Mouse (Mus musculus): ENCODE measurements around the gene Pxn. TPM values are rescaled to one million over a fixed set of nuclear protein-coding genes. Genes with fewer than 3 reads are reported as not detected.
"Not testable (repeated sequence)": the region's sequence is repeated elsewhere in the genome, so short reads cannot be mapped to it uniquely, and the experiment has no call there.

Pxn gene
- total RNA-seq, 4 experiments from 2014 or later, result 18.3 to 27.8 (median 22.9) TPM

DNA sequence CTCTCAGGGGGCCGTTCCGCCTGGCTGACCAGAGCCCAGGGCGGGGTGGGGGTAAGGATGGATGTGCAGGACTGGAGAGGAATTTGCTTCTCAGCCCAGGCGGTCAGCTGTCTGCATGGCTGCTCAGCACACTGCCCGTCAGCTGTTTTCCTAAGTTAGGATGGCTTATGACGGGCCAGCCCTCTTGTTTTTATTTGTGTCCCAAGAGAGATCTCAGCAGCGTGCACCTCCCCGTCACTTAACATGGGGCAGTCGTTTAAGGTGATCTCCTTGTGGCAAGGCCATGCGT is 2.3 kb downstream of the Pxn start:
- no peak for DNase-seq (ENCODE audit: low spot score in 2 of 2)

DNA sequence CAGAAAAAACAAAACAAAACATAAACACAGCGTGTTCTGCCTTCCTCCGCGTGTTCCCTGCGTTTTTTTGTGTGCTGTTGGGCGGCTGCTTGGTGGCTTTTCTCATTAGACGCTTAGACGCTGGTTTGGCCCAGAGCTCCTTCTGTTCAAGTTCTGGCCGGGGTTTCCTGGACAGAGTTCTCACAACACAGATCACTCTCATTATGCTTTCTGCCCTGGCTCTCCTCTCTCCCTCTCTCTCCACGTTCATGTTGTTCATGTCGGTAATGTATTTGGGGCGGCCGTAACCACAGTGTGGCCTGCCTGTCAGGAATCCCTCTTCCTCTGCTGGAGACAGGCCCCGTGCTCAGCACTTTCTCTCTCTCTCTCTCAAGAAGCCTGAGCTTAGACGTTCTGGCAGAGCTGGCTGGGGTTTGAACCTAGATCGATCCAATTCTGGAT is 2.9 kb downstream of the Pxn start:
- DNase-seq (ENCODE audit: low spot score in 2 of 2), result no peak

GRCm38 (mm10) chr5:115509790-115510689 is 3.6 kb downstream of the Pxn start:
- no peak for DNase-seq (ENCODE audit: low spot score in 2 of 2)

DNA sequence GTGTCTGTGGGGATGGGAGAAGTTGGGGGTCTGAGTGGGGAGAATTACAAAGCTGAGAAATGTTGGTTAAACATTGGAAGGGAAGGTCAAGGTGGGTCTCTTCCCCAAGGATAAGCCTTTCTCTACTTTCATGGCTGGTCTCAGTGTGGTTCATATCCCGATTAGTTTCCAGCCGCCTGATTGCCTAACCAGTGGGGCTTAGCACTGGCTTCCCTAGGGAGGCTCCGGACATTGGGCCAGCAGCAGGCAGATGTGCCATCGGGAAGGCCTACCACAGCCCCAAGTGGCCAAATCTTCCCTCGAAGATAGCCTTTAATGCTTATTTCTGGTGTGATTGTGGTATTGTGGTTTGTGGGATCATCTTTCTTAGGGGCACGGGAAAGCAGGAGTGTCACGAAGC is 5.9 kb downstream of the Pxn start:
- DNase-seq (ENCODE audit: low spot score in 2 of 2), result no peak

DNA sequence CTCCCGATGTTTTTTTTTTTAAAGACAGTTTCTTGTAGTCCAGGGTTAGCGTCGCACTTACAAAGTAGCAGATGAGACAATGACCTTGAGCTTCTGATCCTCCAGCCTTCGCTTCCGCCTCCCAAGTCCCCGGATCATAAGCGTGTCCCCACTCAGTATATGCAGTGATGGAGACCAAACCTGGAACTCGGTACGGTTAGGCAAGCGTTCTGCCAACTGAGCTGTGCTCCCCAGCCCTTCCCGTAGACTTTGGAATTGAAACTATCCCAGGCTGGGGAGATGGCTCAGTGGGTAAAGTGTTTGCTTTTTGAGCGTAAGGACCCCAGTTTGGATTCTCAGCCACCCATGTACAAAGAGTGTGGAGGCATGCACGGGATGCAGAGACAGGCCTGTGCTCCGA is 6.8 kb downstream of the Pxn start:
- no peak for DNase-seq (ENCODE audit: low spot score in 2 of 2)

- DNase-seq (ENCODE audit: low spot score in 2 of 2), result no peak
These were observed 7.2 kb downstream of the Pxn start for GRCm38 (mm10) chr5:115513721-115514120.

DNA sequence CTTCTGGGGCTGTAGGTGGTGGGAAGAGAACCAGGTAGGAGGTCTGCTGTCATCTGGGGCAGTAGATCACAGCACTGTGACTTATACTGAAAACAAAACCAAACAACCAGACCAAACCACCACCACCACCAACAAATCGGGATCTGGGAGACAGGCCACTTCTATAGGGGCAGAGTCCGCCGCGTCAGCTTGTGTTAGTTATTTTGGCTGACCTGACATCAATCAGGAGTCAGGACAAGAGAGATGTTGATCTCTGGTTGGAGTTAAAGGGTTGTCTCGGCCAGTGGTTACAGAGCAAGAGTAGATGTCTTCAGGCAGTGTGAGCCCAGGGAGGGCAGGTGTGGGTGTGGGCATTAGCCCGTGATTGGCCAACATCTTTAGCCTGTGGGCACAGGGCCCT is 7.9 kb downstream of the Pxn start:
- no peak for DNase-seq (ENCODE audit: low spot score in 2 of 2)

- DNase-seq (ENCODE audit: low spot score in 2 of 2), result no peak
These were observed 8.6 kb downstream of the Pxn start for GRCm38 (mm10) chr5:115514896-115515587.

DNA sequence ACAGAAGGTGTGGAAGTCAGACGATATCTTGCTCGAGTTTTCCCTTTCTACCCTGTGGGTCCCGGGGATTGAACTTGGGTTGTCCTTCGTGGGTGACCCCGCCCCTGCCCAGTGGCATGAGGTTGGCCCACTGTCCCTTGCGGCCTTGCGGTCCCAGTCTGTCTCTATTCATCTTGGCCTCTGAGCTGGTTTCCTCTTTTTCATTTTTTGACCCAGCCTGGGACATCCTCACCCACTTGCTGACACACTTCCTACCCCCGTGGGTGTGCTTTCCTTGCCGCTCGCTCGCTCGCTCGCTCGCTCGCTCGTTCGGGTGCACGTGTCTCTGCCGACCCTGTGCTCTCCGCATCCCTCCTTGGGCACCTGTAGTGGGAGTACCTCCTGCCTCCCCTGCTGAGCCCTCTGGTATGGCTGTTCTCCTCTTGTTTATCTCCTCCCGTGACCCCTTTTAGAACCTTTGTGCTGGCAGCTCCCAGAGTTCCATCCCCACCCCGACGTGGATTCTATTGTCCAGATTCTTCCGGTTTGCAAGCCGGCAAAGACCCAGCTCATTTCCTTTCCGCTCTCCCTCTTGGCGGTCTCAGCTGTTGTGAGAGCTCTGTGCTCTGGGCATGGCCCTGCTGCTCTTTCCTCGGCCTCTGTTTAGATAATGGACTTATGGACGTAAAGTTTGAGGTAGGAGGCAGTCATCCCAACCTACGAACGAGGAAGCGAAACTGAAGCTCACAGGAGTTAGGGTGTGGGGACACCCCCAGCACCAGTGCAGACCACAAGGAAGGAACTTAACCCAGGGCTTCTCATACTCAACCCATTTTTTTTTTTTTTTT is 9.8 kb downstream of the Pxn start:
- DNase-seq (ENCODE audit: low spot score in 2 of 2), result no peak

- no peak for DNase-seq (ENCODE audit: low spot score in 2 of 2)
These were observed 10.4 kb downstream of the Pxn start for GRCm38 (mm10) chr5:115516908-115517307.

DNA sequence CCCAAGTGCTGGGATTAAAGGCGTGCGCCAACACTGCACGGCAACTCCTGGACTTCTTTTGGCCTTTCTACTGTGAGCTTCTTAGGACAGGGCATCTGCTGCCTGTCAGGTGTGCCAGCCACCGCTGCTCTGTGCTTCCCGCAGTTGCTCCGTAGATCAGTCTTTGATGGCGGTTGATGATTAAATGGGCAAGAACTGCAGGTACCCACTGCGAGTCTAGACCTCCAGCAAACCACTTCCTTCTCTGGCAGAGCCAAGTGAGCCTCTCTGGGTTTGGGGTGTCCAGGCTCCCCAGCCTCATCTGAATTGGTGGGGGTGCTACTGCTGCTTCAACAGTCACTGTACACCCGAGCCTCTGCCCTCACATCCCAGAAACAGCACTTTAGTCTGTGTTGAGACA is 11.0 kb downstream of the Pxn start:
- DNase-seq (ENCODE audit: low spot score in 2 of 2), result no peak

GRCm38 (mm10) chr5:115518214-115518613 is 11.7 kb downstream of the Pxn start:
- DNase-seq (ENCODE audit: low spot score in 2 of 2), result not testable (repeated sequence)

- no peak for DNase-seq (ENCODE audit: low spot score in 2 of 2)
These were observed 13.9 kb downstream of the Pxn start for GRCm38 (mm10) chr5:115520325-115520869.

- DNase-seq (ENCODE audit: low spot score in 2 of 2), result no peak
These were observed 15.3 kb downstream of the Pxn start for GRCm38 (mm10) chr5:115521553-115522461.

DNA sequence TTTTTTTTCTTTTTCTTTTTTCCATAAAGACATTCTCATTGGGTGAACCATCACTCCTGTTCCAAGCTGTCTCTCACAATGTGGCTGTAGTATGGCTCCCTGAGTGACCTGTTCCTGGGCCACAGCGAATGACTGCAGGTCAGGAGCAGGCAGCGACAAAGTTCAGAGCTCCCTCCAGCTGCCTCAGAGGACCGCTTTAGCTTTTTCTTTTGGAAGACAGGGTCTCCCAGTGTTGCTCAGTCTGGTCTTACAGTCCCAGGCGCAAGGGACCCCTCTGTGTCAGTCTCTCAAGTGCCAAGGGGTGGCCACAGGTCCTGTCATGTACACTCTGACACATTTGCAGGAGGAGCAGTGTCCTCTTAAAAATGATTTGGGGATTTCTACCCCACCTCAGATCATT is 16.1 kb downstream of the Pxn start:
- DNase-seq (ENCODE audit: low spot score in 2 of 2), result no peak

DNA sequence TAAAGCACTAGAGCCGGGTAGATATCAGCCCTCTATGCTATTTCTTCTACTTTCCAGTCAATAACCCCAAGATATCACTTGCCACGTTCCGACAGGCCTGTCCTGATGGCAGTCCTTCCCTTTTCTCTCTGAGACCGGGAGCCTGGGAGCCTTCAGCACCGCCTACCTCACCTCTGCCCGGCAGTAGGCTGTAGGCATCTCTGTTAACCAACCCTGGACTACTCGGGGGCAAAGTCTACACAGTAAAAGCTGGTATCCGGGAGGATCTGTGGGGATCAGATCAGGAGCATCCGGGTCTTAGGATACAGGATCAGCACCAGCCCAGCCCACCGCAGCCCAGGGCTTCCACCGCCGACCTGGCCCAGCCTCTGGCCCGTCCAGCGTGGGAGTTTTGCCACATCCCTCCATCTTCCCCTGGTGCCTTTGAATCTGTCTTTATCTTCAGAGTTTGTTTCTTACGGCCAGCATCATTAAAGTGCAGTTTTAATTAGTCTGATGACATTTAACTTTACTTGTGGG is 16.6 kb downstream of the Pxn start:
- DNase-seq (ENCODE audit: low spot score in 2 of 2), result no peak

- DNase-seq (ENCODE audit: low spot score in 2 of 2), result no peak
These were observed 17.5 kb downstream of the Pxn start for GRCm38 (mm10) chr5:115523971-115524370.

GRCm38 (mm10) chr5:115524471-115524870 is 18.0 kb downstream of the Pxn start:
- no peak for DNase-seq (ENCODE audit: low spot score in 2 of 2)

DNA sequence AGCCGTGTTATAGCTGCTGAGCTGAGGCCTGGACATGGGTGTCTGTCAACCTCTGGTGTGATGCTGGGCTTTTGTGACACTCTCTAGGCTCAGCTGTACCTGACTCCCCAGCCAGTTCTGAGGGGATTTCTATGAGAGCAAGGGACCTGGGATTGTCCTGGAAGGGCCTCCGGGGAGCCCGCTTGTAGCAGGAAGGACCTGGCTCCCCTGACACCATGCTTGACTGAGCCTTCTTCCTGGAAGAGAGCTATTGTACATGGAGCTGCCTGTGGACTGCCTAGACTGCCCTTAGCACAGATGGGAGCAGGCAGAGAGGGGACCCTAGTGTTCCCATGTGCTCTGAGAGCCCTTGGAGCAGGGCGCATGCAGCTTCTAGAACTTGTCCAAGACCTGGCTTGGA is 18.9 kb downstream of the Pxn start:
- DNase-seq (ENCODE audit: low spot score in 2 of 2), result no peak

DNA sequence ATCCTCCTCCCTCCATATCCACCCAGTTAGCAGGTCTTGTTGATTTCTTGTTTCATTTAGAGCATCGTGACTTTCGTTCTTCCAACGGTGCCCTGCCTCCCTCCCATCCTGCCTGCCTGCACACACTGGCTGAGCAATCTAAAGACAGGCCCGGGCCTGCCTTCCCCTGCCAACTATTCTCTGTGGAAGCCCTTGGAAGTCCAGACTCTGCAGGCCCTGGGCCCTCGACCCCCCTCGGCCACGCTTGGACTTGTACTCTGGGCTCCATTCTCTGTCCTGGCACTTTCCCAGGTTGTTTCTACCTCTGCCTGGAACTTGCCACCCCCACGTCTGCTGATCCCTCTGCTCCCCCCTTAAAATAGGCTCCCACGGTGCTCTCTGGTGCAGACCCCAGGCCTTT is 19.5 kb downstream of the Pxn start:
- DNase-seq (ENCODE audit: low spot score in 2 of 2), result no peak

Data from left cerebral cortex, adult 8-10 months (tissue).